Mouse (Mus musculus) G1E (cell line): ENCODE measurements around the gene Naa40.

Experiments used
- CTCF ChIP-seq: IDR thresholded peaks from 2 replicates; pipeline ENCODE4 v1.5.1; 2012; ENCODE audit warnings: low read depth, low read length, inconsistent platforms, mixed read lengths
- GATA1 ChIP-seq: IDR thresholded peaks from 2 replicates; pipeline ENCODE4 v1.6.1; 2012; ENCODE audit warnings: borderline replicate concordance, low read length, inconsistent platforms, mixed read lengths

GRCm38 (mm10) chr19:7275131-7275789 is 34.3 kb upstream of the Naa40 start:
- TF ChIP-seq CTCF (no peak), GATA1 (no peak)
